Mouse (Mus musculus) ES-E14 (cell line): ENCODE data around the gene D930020B18Rik. TPM values are rescaled to one million over a fixed set of nuclear protein-coding genes. Genes with fewer than 3 reads are reported as not detected.
A peak's percentile ranks its signal among the peaks of the same experiment; 100 is the strongest.

Experiments used
- DNase-seq: peaks from one replicate; pipeline ENCODE4 v3.0.0-alpha.2; 2013; ENCODE audit warnings: low read depth, low spot score
- H3K27ac ChIP-seq: 2 replicates; pipeline ENCODE4 v1.5.1; 2012; ENCODE audit warnings: low read depth, mild to moderate bottlenecking, low read length, moderate library complexity, mixed read lengths; ENCODE audit not compliant: poor library complexity, insufficient read depth, severe bottlenecking
- H3K36me3 ChIP-seq: 2 replicates; pipeline ENCODE4 v1.6.1; 2012; ENCODE audit warnings: mild to moderate bottlenecking, low read length, moderate library complexity, mixed read lengths; ENCODE audit not compliant: control insufficient read depth, poor library complexity, insufficient read depth, severe bottlenecking
- H3K4me1 ChIP-seq, 2 experiments: fragments of 150-350 bp in 1 of 2; sonication (generic) in 1 of 2; 2 replicates each; pipeline ENCODE4 v1.6.1; 2012; ENCODE audit warnings: low read length in 2 of 2, mild to moderate bottlenecking in 1 of 2, mixed read lengths in 1 of 2; ENCODE audit not compliant: control insufficient read depth in 2 of 2, insufficient read depth in 2 of 2, poor library complexity in 1 of 2
- H3K4me3 ChIP-seq, 2 experiments: fragments of 150-350 bp in 1 of 2; sonication (generic) in 1 of 2; 2 replicates each; pipeline ENCODE4 v1.5.1; 2012; ENCODE audit warnings: low read length in 2 of 2, low read depth in 1 of 2, mild to moderate bottlenecking in 1 of 2, mixed read lengths in 1 of 2; ENCODE audit not compliant: insufficient read depth in 1 of 2, poor library complexity in 1 of 2, severe bottlenecking in 1 of 2
- H3K9ac ChIP-seq: 2 replicates; pipeline ENCODE4 v1.6.1; 2012; ENCODE audit warnings: low read depth, mild to moderate bottlenecking, low read length, mixed read lengths; ENCODE audit not compliant: poor library complexity, insufficient read depth, severe bottlenecking
- H3K9me3 ChIP-seq: fragments of 150-350 bp; sonication (generic); 2 replicates; pipeline ENCODE4 v1.6.1; 2012; ENCODE audit warnings: low read depth, mild to moderate bottlenecking, low read length; ENCODE audit not compliant: control insufficient read depth, insufficient read depth
- CHD2 ChIP-seq: IDR thresholded peaks from 2 replicates; pipeline ENCODE4 v1.6.1; 2014; ENCODE audit warnings: mild to moderate bottlenecking, low read depth, low read length, inconsistent platforms
- HCFC1 ChIP-seq: IDR thresholded peaks from 2 replicates; pipeline ENCODE4 v1.6.1; 2012; ENCODE audit warnings: low read length, inconsistent platforms, borderline replicate concordance; ENCODE audit not compliant: insufficient read depth
- MAFK ChIP-seq: IDR thresholded peaks from 2 replicates; pipeline ENCODE4 v1.6.1; 2014; ENCODE audit warnings: mild to moderate bottlenecking, low read depth, low read length, inconsistent platforms; ENCODE audit not compliant: insufficient read depth
- ZC3H11A ChIP-seq: IDR thresholded peaks from 2 replicates; pipeline ENCODE4 v1.6.1; 2012; ENCODE audit warnings: low read depth, mild to moderate bottlenecking, inconsistent platforms, low read length, borderline replicate concordance
- ZNF384 ChIP-seq: IDR thresholded peaks from 2 replicates; pipeline ENCODE4 v1.6.1; 2012; ENCODE audit warnings: low read depth, low read length, inconsistent platforms
- in situ Hi-C, 2 experiments: fragments of 600-800 bp; cut with MboI; formaldehyde crosslinking; loops; one replicate each; pipeline ENCODE4 v1.15.1; 2025; ENCODE audit warnings: low sequenced_read_pairs in 2 of 2, inconsistent platforms in 1 of 2; ENCODE audit not compliant: unreplicated experiment in 2 of 2
- total RNA-seq: library from RNA; depleted of rRNA; stranded (reverse); fragments of 300-350 nt; gene quantifications from 2 replicates; pipeline ENCODE4 v1.2.3, GENCODE M21; 2012

Gene D930020B18Rik
- total RNA-seq, 1 experiment: 0.13 TPM

DNA sequence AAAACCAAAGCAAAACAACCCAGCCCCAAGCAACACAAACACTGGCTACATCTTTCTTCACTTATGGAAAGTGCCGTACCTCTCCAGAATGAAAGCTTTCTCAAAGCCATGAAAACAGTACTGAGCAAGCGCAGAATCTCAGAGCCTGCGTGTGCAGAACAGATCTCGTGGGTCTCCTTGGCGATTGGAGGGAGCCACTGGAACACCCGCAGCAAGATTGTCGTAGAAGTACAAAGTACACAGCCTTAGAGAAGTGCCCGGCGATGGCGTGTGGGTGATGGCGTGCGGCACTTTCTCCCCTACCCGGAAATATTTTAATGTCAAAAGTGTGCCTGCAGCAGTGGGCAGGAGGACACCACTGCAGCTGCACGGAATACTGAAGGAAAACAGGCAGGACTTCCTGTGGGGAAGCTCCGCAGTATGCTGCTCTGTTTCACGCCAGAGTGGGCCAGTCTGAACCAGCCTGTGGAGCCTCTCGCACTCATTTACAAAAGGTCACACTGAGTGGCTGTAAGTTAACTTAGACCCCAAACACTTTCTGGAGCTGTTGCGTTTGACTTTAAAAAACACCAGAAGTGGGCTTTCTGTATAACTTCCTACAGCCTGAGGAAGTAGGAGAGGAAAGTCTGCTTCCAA, 51.7 kb downstream of the D930020B18Rik start:
- DNase-seq: no peak
- peaks cover 3 to 9% of the 10 kb centered on the region in 2 experiments; a peak in 2 of 4 replicates for H3K4me1 ChIP-seq
- TF ChIP-seq CHD2 (no peak), HCFC1 (no peak), ZNF384 (no peak), MAFK (no peak), ZC3H11A (no peak)
- H3K9me3 ChIP-seq: no peaks in the 10 kb centered on the region
- peak overlapping the region; percentile 58 to 69 for H3K4me3 ChIP-seq
- H3K9ac ChIP-seq: peak overlapping the region; percentile 60; the same call in 1 of the 2 replicates
- H3K36me3 ChIP-seq: no peaks in the 10 kb centered on the region
- no peak overlapping the region for H3K27ac ChIP-seq
- in situ Hi-C loops: no loop called here

DNA sequence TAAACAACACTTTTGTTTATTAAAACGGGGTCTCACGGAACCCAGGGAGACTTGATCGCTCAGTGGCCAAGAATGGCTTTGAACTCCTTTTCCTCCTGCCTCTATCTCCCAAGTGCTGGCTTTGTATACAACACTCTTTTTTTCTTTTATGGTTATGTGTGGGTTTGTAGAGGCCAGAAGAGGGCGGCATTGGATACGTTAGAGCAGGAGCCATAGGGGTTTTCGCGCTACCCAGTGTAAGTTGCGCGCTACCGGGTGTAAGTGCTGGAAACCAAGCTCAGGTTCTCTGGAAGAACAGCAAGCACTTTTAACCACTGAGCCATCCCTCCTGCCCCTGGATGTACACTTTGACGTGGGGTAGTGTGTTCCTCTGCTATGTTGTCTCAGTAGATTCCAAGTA, 53.2 kb downstream of the D930020B18Rik start:
- Histone ChIP-seq H3K4me3 (no peak overlapping the region), H3K9ac (0 out of 2 replicates have a peak overlapping the region, but pooled peaks have one; percentile 30), H3K4me1 (peaks cover 3 to 6% of the 10 kb centered on the region in 2 experiments; a peak in 2 of 4 replicates), H3K27ac (no peak overlapping the region), H3K36me3 (no peaks in the 10 kb centered on the region), H3K9me3 (no peaks in the 10 kb centered on the region)
- no peak for DNase-seq
- in situ Hi-C loops: no loop called here
- TF ChIP-seq MAFK (no peak), ZNF384 (peak; percentile 67; the same call in 1 of the 2 replicates), ZC3H11A (no peak), CHD2 (no peak), HCFC1 (no peak)

DNA sequence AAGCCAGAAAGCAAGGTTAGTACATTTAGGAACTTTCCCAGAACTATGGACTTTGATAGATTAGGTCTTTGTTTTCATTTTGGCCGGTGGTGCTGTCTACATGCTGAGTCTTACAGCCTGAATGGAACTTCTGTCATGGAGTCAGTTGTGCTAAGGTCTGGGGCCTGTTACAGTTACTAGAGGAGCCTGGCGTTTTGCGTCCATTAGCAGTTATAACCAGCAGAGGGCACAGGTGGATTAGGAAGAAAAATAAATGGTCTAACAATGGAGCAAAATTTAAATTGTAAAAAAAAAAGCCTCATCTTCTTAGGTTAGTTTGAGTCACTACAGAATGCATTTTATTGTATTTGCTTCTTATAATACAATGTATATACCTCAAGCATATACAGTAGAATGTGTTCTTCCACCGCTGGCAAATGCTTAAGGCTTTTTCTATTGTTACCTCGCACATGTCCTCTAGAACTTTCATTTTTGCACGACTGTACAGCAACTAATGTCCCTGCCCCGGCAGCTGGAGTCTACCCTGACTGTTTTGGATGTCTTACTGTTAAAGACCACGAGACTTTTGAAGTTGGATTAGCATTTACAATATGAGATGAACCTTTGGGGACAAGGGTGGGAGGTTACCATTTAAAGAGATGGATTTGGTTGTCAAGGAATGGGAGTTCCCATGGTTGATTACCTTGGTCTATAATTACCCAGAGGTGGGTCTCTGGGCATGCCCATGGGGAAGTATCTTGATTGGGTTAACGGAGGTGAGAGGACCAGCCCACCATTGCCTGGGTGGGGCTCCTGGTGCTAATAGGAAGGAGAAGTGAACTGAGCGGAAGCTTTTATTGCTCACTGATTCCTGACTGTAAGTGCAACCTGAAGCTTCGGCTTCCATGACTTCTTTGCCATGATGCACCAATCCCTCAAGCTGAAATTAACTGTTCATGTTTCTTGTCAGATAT, 60.2 kb downstream of the D930020B18Rik start:
- no peak overlapping the region for H3K27ac ChIP-seq
- TF ChIP-seq CHD2 (no peak), ZC3H11A (peak; percentile 36; the same call in 1 of the 2 replicates), ZNF384 (no peak)
- in situ Hi-C loops: loop anchor here in 1 of 2 experiments (5.0 kb wide), 1 partner anchor 341 kb away; no protein-coding TSS in a partner anchor
- H3K9ac ChIP-seq: no peak overlapping the region
- H3K9me3 ChIP-seq: no peaks in the 10 kb centered on the region
- no peak overlapping the region for H3K4me3 ChIP-seq
- H3K36me3 ChIP-seq: no peaks in the 10 kb centered on the region
- DNase-seq: no peak
- H3K4me1 ChIP-seq: 0 out of 4 replicates have a peak, but pooled peaks cover 0 to 3% of the 10 kb centered on the region in 2 experiments

DNA sequence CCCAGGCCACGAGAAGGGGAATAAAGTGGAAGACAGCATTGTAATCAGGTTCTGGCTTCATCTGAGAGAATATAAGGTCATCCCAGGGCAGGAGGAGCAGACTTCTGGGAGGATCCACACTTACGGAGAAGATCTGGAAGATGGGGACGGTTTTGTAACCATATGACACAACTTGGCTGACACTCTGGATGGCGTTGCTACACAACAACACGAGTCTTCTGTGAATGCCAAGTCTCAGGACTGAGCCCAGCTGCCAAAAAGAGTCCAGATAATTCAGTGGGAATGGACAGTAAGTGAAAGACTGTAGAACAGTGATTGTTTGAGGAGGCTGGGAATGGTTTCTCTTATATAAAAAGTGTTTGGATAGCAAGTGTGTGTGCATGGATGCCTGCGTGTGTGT, 62.2 kb downstream of the D930020B18Rik start:
- Histone ChIP-seq H3K36me3 (no peaks in the 10 kb centered on the region), H3K9ac (no peak overlapping the region), H3K4me1 (no peaks in the 10 kb centered on the region), H3K9me3 (no peaks in the 10 kb centered on the region), H3K27ac (no peak overlapping the region), H3K4me3 (no peak overlapping the region)
- TF ChIP-seq ZNF384 (no peak), CHD2 (no peak), MAFK (no peak), HCFC1 (no peak), ZC3H11A (no peak)
- in situ Hi-C loops: loop anchor here in 1 of 2 experiments (5.0 kb wide), 1 partner anchor 339 kb away; no protein-coding TSS in a partner anchor
- DNase-seq: no peak
